Mouse (Mus musculus) urinary bladder, postnatal 14 days (tissue): ENCODE measurements at regions not wholly inside any gene's neighbourhood (a gene's known extent, or its start where the extent isn't known, plus 50 kb on each side); places are given as distances from the start of the nearest gene placed in this dataset.

ENCODE experiments used
- DNase-seq: peaks from one replicate; pipeline ENCODE4 v3.0.0; 2021; ENCODE audit warnings: low spot score

- no peak for DNase-seq
Measured at GRCm38 (mm10) chr2:64860113-64860512, 164.7 kb downstream of the Grb14 start.

GRCm38 (mm10) chr2:64853918-64854317 is 170.9 kb downstream of the Grb14 start:
- DNase-seq: peak; percentile 80

GRCm38 (mm10) chr2:64852913-64853312 is 171.9 kb downstream of the Grb14 start:
- DNase-seq: no peak

GRCm38 (mm10) chr2:64851096-64851495 is 173.7 kb downstream of the Grb14 start:
- DNase-seq: no peak

GRCm38 (mm10) chr2:64850656-64851055 is 174.1 kb downstream of the Grb14 start:
- no peak for DNase-seq

- DNase-seq: no peak
Measured at GRCm38 (mm10) chr2:64824494-64824893, 200.3 kb downstream of the Grb14 start.

GRCm38 (mm10) chr2:64823905-64824304 is 200.9 kb downstream of the Grb14 start:
- DNase-seq: no peak

GRCm38 (mm10) chr2:64823074-64823473 is 201.7 kb downstream of the Grb14 start:
- DNase-seq: no peak

- no peak for DNase-seq
Measured at GRCm38 (mm10) chr2:64818159-64818558, 206.6 kb downstream of the Grb14 start.
